Mouse (Mus musculus) ES-E14 (cell line): ENCODE measurements around the gene Cdc14a.

Source experiments
- CHD2 ChIP-seq: IDR thresholded peaks from 2 replicates; pipeline ENCODE4 v1.6.1; 2014; ENCODE audit warnings: mild to moderate bottlenecking, low read depth, low read length, inconsistent platforms
- HCFC1 ChIP-seq: IDR thresholded peaks from 2 replicates; pipeline ENCODE4 v1.6.1; 2012; ENCODE audit warnings: low read length, inconsistent platforms, borderline replicate concordance; ENCODE audit not compliant: insufficient read depth
- MAFK ChIP-seq: IDR thresholded peaks from 2 replicates; pipeline ENCODE4 v1.6.1; 2014; ENCODE audit warnings: mild to moderate bottlenecking, low read depth, low read length, inconsistent platforms; ENCODE audit not compliant: insufficient read depth
- ZC3H11A ChIP-seq: IDR thresholded peaks from 2 replicates; pipeline ENCODE4 v1.6.1; 2012; ENCODE audit warnings: low read depth, mild to moderate bottlenecking, inconsistent platforms, low read length, borderline replicate concordance
- ZNF384 ChIP-seq: IDR thresholded peaks from 2 replicates; pipeline ENCODE4 v1.6.1; 2012; ENCODE audit warnings: low read depth, low read length, inconsistent platforms

DNA sequence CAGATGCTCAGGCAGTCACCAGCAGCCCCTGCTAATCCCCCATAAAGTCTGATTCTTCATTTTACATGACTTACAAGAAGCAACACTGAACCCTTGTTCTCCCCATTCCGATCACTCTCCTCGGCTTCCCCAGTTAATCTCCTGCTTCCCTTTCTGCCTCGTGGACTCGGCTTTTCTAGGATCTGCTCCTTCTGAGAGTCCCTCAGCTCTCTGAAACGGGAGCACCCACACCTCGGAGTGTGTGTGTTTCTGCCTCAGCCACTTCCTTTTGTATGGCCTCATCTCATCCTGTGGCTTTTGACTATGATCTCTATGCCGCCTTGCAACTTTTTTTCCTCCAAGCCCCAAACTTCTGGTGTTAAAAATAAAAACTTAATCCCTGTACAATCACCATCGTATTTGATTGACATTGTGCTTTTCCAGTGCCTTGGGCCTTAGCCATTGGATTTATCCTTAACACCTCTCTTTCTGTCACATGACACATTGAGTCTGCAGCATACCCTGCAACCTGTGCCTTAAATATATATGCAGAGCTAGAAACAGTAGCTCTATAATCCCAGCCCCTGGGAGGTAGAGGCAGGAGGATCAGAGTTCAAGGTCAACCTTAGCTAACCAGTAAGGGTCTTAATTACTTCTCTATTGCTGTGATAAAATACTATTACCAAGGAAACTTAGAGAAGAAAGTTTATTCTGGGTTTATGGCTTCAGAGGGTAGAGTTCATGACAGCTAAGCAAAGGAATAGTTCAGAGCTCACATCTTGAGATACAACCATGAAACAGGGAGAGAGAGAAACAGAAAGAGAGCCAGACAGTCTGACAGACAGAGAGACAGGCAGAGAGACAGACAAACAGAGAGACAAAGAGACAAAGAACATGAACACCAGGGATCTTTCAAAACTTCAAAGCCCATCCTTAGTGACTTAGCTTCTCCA lies 16.5 kb upstream of the Cdc14a start:
- TF ChIP-seq MAFK, result no peak
- no peak for TF ChIP-seq ZC3H11A
- no peak for TF ChIP-seq CHD2
- TF ChIP-seq HCFC1, result no peak
- TF ChIP-seq ZNF384, result no peak
